Mouse (Mus musculus) spleen, postnatal 4 days (tissue): ENCODE data around the gene Oxnad1.
"Not testable (repeated sequence)": the region's sequence is repeated elsewhere in the genome, so short reads cannot be mapped to it uniquely, and the experiment has no call there.

Experiments
- DNase-seq, 2 experiments: peaks; one replicate each; pipeline ENCODE4 v3.0.0; 2022; ENCODE audit warnings: low spot score in 2 of 2

Oxnad1 gene

DNA sequence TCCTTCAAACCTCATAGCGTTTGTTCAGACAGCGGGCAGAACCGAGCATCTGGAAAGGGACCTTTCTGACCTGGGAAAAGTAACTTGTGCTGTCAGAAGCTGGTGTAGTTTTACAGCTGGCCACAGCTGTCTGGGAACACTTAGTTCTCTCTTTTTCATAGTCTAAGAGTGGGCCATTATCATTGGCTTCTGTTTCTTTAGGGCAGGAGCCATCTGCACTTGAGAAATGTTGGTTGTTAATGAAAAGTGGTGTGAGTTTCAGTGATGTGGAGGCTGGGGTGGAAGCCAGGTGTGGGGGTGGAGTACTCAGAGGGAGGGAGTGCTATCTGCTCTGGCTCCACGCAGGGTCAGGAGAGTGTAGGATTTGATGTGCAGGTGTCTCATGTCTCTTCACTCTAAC is 6.0 kb downstream of the Oxnad1 start:
- no peak for DNase-seq

DNA sequence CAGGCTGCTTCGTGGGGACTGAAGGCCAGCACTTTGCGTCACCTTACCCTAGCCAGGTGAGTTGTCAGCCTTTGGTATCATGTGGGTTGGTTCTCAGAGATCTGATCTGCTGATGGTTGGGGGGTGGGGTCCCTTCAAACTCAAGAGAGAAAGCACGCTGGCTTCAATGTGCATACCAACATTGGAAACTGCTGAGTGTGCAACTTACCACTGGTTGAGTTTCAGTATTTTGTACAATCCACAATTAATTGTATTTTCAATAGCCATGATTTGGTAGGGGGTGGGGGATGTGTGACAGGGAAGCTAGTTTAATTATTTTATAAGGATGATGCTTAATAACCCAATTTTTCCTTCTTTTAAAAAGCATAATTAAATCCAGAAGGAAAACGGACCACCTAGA is 6.5 kb downstream of the Oxnad1 start:
- no peak for DNase-seq

DNA sequence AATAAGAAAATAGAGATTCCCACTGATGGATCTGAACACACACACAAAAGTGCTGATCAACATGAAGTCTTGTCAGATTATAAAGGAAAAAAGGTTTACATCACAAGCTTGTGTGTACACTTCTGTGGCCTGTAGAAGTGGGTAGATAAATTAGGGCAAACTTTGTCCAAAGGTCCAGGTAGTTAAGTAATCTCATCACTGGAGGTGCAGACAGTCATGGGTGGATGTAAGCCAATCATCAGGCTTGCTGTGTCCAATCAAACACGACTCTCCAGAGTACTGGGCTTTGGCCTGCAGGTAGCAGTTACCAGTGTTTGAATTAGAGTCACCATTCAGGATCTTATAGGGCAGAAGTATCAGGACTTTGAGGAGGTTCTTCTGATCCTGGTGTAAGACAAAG is 7.8 kb downstream of the Oxnad1 start:
- DNase-seq, result no peak

DNA sequence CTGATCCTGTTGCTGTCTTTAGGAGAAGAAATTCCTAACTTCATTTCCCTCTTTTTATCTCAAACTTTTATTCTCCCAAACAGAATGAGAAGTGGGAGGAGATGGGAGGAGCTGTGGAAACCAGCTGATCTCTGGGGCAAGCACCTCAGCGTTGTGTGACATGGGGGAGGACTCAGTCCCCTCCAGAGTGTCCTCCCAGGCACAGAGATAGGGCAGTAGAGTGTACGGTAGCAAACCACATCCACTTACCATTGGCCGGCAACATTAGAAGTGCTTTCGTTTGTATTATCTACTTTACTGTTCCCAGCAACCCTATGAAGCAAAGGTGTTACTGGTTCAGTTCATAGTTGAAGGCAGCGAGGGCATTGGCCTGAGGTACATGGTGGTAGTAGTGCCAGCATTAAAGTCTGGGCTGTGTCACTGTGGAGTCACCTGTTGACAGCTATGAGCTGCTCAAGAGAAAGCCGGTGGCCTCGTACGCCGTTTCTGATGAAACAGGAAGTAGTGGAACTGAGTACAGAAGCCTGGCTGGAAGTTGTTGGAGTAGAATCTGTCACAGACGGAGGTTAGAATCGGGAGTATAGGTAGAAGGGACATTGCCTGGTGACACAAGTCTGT is 8.4 kb downstream of the Oxnad1 start:
- DNase-seq, result no peak

DNA sequence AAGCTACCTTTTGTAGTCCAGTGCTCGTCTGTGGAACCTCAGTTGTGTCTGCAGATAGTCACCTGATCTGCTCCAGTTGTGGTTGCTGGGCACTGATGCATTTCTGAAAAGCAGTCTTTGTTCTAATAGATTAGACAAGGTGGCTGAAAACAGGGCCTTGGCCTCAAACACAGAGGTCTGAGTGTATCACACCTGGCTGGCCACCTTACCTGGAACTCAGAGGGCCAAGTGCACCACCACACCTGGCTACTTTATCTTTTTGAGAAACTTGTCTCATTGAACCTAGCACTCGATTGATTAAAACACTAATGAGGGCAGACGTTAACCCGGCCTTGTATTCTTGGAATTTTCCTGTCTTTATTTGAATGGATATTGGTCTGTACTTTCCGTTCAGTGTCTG is 10.5 kb downstream of the Oxnad1 start:
- no peak for DNase-seq

DNA sequence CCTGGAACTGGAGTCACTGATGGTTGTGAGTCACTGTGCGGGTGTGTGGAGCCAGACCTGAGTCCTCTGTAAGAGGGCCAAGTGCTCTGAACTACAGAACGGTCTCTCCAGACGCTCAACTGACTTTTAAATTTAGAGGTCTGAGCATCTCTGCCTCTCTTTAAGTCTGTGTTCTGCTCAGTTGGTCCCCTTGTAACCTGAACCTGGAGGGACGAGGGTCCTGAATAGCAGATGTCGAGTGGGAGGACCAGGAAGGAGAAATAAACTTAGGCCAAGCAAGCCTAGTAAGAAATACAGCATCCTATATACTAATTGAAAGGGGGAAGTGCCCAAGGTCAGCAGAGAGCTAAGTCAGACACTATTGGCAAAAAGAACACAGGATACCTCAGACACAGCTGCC is 11.6 kb downstream of the Oxnad1 start:
- DNase-seq, result no peak

DNA sequence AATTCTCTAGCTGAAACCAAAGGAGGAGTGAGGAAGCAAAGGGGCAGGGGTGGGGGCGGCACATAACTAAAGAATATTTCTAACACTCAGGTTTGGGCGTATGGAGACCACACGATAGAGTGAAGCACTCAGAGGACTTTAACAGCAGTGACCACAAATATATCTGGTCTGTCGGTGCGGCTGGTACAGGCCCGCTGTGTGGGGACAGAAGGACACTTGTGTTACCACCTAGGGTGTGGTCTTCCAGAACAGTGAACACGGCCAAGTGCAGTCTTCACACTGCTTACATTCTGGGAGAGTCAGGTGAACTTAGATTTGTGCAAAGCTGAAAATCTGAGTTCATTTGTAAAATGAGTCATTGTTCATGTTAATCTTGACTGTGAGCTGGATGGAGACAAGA is 12.5 kb downstream of the Oxnad1 start:
- DNase-seq, result no peak

DNA sequence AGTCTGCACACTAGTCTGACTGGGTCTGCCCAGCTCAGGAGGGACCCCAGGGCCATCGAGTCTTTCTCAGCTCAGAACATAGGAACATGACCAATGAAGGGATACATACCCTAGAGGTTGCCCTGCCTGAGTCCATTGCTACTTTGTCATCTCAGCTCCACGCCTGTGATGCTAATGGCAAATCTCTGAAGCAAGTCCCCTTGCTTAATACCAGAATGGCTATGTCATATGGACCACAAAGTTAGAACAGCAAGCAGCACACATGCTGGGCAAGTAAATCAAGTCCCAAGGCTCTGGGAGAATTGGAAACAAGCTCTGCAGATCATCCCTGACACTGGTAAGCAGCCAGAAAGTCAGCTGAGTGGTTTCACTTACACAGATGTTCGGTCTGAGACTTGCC is 13.8 kb downstream of the Oxnad1 start:
- DNase-seq, result no peak

DNA sequence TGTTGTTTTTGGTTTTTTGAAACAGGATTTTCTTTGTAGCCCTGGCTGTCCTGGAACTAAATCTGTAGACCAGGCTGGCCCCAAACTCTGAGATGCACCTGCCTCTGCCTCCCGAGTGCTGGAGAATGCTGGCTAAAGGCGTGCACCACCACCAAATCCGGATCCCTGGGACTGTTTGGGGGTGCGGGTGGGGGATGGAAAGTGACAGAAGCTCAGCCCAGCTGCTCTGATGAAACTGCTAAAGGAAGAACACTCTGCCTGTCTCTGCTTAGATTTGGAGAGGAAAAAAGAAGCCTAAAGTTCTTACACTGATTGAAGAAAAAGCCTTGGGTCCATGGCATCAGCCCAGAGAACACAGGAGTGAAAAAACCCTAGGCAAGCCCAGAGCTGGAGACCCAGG is 18.4 kb downstream of the Oxnad1 start:
- no peak for DNase-seq

DNA sequence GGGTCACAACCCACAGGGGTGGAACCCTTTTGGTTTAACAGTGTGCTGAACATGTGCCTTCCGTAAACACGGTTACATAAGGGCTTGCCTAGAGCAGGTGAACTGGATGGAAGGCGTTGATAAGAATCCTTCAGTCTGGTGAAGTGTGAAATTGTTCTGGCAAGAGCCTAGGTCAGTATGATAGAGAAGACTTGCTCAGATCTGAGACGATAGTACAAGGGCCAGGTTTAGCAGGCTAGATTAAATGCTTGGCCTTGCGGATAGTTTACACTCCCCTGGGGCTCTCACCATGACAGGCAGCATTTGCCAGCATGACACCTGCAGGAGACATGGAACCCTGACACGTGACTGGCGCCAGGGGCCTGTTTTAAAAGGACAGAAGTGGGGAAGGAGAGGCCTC is 20.5 kb downstream of the Oxnad1 start:
- no peak for DNase-seq

DNA sequence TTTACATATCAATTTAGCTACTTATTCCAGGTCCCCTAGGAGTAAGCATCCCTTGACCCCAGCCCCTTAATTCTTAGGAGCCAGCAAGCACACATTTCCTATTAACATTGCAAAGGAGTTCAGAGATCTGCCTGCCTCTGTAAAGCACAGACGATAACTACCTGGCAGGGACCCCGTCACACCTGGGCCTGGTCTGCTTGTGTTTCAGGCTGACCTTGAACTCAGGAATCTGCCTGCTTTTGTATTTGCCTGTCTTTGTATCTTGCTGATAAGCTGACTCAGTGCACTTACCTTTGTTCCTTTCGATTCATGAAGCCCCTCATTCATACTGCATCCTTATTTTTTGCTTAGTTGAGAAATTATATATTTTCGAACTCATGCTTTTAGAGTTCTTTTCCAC is 21.7 kb downstream of the Oxnad1 start:
- DNase-seq, result no peak

DNA sequence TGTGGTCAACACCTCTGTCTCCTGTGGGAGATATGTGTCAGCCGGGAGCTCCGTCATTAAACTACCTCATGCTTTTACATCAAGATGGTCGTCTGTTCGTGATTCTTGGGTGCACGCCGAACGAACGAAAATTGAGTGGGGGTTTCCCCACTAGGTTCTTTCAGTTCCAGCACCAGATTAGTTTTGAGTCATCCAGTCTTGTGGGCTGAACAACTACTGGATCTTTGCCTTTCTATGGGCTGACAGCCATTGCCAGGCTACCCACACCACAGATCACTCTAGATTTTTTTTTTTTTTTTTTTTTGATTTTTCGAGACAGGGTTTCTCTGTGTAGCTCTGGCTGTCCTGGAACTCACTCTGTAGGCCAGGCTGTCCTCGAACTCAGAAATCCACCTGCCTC is 26.9 kb downstream of the Oxnad1 start:
- DNase-seq, result not testable (repeated sequence)

DNA sequence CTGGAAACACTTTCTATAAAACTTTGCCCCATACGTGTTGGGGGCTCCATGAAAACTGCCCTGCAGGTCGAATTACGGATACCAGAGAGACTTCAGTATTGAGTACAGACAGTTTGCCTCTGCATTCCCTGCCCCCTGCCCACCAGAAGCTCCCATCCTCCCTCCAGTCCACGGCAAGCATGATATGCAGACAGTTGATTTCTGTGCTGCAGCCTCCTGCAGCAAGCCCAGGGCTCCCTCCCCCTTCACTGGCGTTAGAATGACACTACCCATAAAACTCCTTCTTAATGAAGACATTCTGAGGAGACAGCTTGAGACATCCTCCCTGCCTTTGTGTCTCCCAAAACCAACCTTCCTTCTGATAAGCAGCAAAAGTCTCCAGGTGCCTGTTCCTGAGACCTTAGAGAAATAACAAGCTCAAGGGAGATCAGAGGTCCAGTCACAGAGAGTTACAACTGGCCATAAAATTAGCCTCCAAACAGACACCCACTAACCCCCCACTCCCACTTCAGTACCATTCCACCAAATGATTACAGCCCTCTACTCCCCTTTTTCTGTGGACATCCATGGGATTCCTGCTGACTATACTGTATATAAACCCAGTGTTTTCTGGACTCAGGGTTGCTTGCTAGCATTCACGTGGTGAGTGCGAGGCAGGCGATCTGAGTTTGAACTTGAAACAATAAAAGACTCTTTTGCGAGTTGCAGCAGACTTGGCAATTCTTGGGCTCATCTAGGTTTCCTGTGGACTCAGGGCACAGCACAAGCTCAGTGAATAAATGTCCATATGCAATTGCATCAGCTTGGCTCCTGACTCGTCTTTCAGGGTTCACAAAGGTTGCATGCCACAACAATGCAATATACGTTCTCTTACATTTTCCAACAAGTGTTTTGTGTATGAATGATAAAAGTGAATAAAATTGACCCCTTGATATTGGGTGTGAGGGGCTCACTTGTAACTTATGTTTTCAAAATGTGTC is 36.1 kb downstream of the Oxnad1 start:
- DNase-seq, result no peak

DNA sequence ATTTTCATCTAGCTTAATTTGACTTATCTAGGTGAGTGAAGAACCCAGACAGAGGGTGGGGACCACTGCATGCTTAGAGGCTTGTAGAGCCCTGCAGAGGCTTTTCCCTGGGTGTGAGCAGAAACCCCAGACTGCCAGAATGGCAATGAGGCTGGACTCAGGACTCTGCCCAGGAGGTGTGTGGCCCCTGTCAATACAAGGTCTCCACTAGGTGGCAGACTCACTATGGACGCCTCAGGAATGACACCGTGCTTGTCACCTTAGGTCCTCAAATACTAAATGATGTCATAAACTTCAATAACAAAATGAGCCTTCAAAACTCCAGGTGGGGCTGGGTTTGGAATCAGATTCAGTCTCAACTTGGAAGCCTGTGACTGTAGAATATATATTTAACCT is 36.7 kb downstream of the Oxnad1 start:
- DNase-seq, result peak; percentile 62 to 76

DNA sequence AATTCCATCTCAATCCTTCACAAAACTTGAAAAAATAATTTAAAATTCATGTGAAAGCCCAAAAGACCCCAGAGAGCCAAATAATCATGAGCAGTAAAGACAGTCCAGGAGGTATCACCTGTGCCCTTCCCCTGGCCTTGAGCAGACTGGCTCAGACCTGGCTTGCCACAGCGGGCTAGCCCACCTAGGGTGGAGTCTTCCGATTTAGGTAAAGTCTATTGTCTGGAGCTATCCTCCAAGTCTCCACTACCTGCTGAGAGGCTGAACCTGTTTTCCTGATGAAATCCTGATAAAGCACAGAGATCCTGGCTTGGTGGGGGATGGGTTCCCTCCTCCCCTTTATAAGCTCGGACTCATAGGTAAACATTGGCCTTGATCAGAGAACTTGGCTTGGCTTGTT is 39.1 kb downstream of the Oxnad1 start:
- DNase-seq, result no peak

DNA sequence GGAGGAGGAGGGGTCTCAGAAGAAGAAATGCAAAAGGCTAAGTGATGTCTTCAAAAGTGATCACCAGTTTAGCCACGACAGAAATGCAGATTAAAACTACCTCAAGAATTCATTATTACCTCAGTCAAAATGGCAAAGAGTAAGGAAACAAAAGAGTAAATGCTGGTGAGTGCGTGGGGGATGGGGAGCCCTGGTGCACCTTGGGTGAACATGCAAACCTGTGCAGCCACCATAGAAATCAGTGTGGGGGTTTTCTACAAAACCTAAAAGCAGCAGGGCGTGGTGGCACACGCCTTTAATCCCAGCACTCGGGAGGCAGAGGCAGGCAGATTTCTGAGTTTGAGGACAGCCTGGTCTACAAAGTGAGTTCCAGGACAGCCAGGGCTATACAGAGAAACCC is 40.1 kb downstream of the Oxnad1 start:
- DNase-seq, result not testable (repeated sequence)

DNA sequence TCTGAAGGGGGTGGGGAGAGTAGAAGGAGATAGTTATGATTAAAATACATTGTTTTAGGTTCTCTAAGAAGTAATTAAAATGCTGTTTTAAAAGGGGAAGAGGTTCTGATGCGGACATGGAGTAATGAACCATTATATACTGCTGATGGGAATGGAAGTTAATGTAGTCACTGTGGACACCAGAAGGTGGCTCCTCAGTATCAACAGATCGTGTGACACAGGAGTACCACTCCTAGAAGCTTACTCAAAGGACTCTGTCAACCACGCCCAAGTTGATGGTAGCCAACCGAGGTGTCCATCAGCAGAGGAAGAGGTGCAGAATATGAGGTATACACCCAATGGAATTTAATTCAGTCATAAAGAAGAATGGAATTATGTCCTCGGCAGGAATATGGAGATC is 43.2 kb downstream of the Oxnad1 start:
- DNase-seq, result no peak

DNA sequence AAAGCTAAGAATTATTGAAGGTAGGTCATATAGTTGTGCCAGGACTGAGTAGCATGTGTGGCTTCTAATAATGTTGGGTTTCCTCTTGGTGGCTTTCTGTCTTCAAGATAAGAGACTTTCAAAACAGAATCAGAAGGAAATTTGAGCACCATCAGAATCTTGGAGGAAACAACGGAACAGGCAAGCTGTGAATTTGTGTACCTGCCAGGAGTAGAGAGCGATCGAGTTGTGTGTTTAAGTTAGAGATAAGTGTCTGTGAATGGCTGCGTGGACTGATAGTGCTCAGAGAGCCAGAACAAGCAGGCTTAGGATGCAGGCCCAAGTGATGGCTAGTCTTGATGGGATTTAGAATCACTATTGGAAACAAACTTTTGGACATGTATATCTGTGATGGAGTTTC is 46.7 kb downstream of the Oxnad1 start:
- no peak for DNase-seq

DNA sequence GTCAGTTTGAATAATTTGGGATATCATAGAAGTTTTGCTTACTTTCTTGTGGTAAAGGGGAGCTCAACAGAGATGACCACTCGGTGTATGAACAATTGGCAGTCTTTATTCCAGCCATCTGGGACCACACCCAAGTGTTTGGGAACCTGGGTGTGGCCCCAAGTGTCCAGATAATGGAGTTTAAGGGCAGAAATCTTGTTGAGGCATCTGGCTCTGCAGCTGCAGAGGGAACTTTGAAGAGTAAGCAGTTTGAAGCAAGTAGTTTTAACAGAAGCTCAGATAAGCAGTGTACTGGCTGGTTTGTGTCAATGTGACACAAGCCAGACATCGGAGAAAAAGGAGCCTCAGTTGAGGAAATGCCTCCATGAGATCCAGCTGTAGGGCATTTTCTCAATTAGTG is 49.1 kb downstream of the Oxnad1 start:
- no peak for DNase-seq

DNA sequence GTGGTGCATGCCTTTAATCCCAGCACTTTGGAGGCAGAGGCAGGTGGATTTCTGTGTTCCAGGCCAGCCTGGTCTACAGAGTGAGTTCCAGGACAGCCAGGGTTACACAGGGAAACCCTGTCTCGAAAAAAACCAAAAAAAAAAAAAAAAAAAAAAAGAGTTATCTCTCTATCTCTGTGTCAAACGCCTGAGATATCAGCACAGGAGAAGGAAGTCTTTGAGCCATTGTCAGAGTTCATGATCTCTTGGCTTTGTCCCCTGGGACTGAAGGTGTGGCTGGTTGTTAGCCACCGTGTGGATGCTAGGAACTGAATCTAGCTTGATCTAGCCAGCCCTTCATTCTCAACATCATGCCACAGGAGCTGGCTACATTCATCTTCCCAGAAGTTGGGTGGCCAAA is 51.3 kb downstream of the Oxnad1 start:
- DNase-seq, result not testable (repeated sequence)

DNA sequence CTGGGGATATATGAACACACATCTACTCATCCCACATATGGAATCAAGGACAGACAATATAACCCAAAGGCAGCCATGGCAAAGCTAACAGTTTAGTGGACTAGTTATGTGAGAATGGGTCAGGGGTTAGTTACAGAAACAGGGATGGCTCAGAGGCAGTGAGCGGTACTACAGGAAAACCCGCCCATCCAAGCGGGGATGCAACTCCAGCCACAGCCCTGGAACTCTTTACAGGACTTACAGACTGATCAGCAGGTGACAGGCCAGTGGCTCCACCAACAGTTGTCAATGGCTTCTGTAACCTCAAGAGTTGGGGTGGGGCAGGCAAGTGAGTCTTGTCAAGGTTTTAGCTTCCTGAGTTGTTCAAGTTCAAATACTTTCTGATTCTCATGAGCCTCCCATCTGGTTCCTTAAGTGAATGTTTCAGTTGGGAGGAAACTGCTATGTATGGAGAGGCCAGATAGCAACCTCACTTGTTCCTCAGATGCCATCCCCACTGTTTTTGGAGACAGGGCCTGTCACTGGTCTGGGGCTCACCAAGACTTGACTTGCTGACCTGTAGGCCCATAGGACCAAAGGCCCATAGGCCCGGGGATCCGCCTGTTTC is 55.3 kb downstream of the Oxnad1 start:
- no peak for DNase-seq

DNA sequence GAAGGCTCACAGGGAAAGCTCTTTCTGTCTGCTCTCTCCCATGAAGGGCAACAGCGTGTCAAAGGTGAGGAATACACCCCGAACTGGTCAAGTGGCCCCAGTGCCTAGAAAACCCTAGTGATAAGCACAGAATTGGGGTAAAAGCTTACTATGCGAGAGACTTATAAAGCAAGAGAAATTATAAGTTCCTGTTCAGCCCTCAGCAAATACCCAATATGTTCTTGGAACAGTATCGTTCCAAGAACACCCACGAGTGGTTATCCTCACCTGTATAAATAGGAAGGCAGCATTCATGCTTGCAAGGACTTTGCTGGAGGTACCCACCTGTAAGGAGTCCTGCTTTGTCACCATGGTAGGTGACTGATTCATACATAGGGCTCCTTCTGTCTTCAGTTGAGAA is 56.5 kb downstream of the Oxnad1 start, which contains the start of gene Msmb:
Msmb (plus strand) TSS at position 301 of the 400 bp plus-strand sequence.
- no peak for DNase-seq

DNA sequence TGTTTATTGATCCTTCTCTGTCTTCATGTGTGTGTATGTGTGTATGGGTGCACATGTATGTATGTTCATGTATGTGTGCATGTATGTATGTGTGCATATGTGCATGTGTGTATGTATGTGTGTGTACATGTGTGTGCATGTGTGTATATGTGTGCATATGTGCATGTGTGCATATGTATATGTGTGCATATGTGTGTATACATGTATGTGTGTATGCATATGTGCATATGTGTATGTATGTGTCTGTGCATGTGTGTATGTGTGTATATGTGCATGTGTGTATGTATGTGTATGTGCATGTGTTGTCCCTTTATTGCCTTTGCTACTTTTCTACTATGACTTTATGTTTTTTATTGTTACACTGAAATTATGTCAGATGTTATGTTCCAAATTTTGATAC is 59.6 kb downstream of the Oxnad1 start:
- DNase-seq, result no peak
